Mouse (Mus musculus) G1E (cell line): ENCODE measurements around the gene Dmbx1.

Experiments
- CTCF ChIP-seq: IDR thresholded peaks from 2 replicates; pipeline ENCODE4 v1.5.1; 2012; ENCODE audit warnings: low read depth, low read length, inconsistent platforms, mixed read lengths
- GATA1 ChIP-seq: IDR thresholded peaks from 2 replicates; pipeline ENCODE4 v1.6.1; 2012; ENCODE audit warnings: borderline replicate concordance, low read length, inconsistent platforms, mixed read lengths
- POLR2AphosphoS5 ChIP-seq: IDR thresholded peaks from 2 replicates; pipeline ENCODE4 v1.6.1; 2012; ENCODE audit warnings: low read depth, low read length, inconsistent platforms; ENCODE audit not compliant: insufficient replicate concordance
- TAL1 ChIP-seq: conservative IDR thresholded peaks from 2 replicates; pipeline ENCODE4 v1.6.1; 2012; ENCODE audit warnings: low read depth, low read length, inconsistent platforms, mixed read lengths

GRCm38 (mm10) chr4:115952758-115953157 is 13.0 kb upstream of the Dmbx1 start:
- TF ChIP-seq CTCF (peak; percentile 55), GATA1 (no peak), POLR2AphosphoS5 (no peak), TAL1 (no peak)
